Mouse (Mus musculus) lung, postnatal 0 days (tissue): ENCODE data around the gene Cdk1.

Experiments
- CTCF ChIP-seq: IDR thresholded peaks from 2 replicates; pipeline ENCODE4 v1.5.1; 2016; ENCODE audit warnings: antibody characterized with exemption, mild to moderate bottlenecking
- EP300 ChIP-seq: IDR thresholded peaks from 2 replicates; pipeline ENCODE4 v1.6.1; 2016; ENCODE audit warnings: antibody characterized with exemption, mild to moderate bottlenecking, control low read depth

DNA sequence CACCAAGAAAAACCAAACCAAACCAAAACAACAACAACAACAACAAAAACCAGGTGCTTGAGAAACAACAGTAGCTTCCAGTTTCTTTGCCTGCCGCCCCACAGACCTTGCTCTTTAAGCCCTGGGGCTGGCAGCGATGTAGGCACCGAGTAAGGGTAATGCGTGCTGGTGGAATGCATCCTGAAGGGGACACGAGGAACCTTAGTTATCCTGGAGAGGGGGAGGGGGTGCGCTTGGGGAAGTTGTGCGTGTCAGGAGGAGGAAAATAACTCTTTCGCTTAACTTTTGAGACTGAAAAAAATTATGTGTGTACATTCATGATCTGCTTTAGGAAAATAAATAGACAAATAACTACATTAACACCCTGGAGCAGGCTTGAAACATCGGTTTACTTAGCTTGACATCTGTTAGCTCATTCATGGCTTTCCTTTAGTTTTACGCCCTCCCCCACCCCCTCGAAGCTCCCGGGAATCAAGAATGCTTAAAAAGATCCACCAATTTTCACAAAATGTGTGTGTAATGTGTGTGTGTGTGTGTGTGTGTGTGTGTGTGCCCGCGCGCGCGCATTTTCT is 47.2 kb upstream of the Cdk1 start:
- TF ChIP-seq EP300 (no peak), CTCF (no peak)
